Mouse (Mus musculus) layer of hippocampus, adult 2 months (tissue): ENCODE results near the gene Utrn. TPM values are rescaled to one million over a fixed set of nuclear protein-coding genes. Genes with fewer than 3 reads are reported as not detected.

Experiments used
- DNase-seq, 2 experiments: peaks; one replicate each; pipeline ENCODE4 v3.0.0; 2022; ENCODE audit warnings: low spot score in 2 of 2
- H3K27ac ChIP-seq: fragments of 200-600 bp; 2 replicates; pipeline ENCODE4 v1.8.1; 2022
- H3K4me3 ChIP-seq: fragments of 200-600 bp; 2 replicates; pipeline ENCODE4 v1.8.1; 2022; ENCODE audit warnings: mild to moderate bottlenecking
- CTCF ChIP-seq: fragments of 200-600 bp; conservative IDR thresholded peaks from 2 replicates; pipeline ENCODE4 v1.8.1; 2022; ENCODE audit warnings: antibody characterized with exemption, mild to moderate bottlenecking, moderate library complexity
- total RNA-seq, 2 experiments: library from RNA; stranded (reverse); gene quantifications; 2 replicates each; pipeline ENCODE4 v1.2.3; 2021

The Utrn gene
- total RNA-seq, 2 experiments from 2014 or later: 33.7 to 39.8 TPM

GRCm38 (mm10) chr10:12430399-12430798, 438.8 kb downstream of the Utrn start:
- TF ChIP-seq CTCF: no peak
- Histone ChIP-seq H3K4me3 (no peak overlapping the region), H3K27ac (no peak overlapping the region)
- DNase-seq: no peak

- no peak overlapping the region for H3K4me3 ChIP-seq
- H3K27ac ChIP-seq: no peak overlapping the region
- TF ChIP-seq CTCF: no peak
- DNase-seq: no peak
Observed at GRCm38 (mm10) chr10:12426866-12427265, 442.3 kb downstream of the Utrn start.

GRCm38 (mm10) chr10:12424944-12425343, 444.2 kb downstream of the Utrn start:
- no peak for DNase-seq
- Histone ChIP-seq H3K4me3 (no peak overlapping the region), H3K27ac (no peak overlapping the region)
- TF ChIP-seq CTCF: no peak

GRCm38 (mm10) chr10:12423994-12424725, 445.0 kb downstream of the Utrn start:
- Histone ChIP-seq H3K4me3 (no peak overlapping the region), H3K27ac (no peak overlapping the region)
- no peak for DNase-seq
- no peak for TF ChIP-seq CTCF

GRCm38 (mm10) chr10:12414967-12415366, 454.2 kb downstream of the Utrn start:
- no peak overlapping the region for H3K27ac ChIP-seq
- no peak overlapping the region for H3K4me3 ChIP-seq
- no peak for DNase-seq
- no peak for TF ChIP-seq CTCF

- Histone ChIP-seq H3K4me3 (no peak overlapping the region), H3K27ac (no peak overlapping the region)
- no peak for DNase-seq
- no peak for TF ChIP-seq CTCF
Observed at GRCm38 (mm10) chr10:12406338-12407110, 462.6 kb downstream of the Utrn start.

GRCm38 (mm10) chr10:12399450-12399849, 469.7 kb downstream of the Utrn start:
- Histone ChIP-seq H3K4me3 (no peak overlapping the region), H3K27ac (no peak overlapping the region)
- no peak for DNase-seq
- TF ChIP-seq CTCF: no peak

- Histone ChIP-seq H3K27ac (no peak overlapping the region), H3K4me3 (no peak overlapping the region)
- DNase-seq: no peak
- no peak for TF ChIP-seq CTCF
Observed at GRCm38 (mm10) chr10:12380139-12380538, 489.0 kb downstream of the Utrn start.

GRCm38 (mm10) chr10:12379123-12379522, 490.0 kb downstream of the Utrn start:
- Histone ChIP-seq H3K4me3 (no peak overlapping the region), H3K27ac (no peak overlapping the region)
- TF ChIP-seq CTCF: no peak
- DNase-seq: no peak

- no peak for TF ChIP-seq CTCF
- DNase-seq: no peak
- Histone ChIP-seq H3K4me3 (no peak overlapping the region), H3K27ac (no peak overlapping the region)
Observed at GRCm38 (mm10) chr10:12377727-12378126, 491.4 kb downstream of the Utrn start.

- no peak for TF ChIP-seq CTCF
- H3K27ac ChIP-seq: no peak overlapping the region
- H3K4me3 ChIP-seq: no peak overlapping the region
- DNase-seq: no peak
Observed at GRCm38 (mm10) chr10:12376015-12376414, 493.1 kb downstream of the Utrn start.

- no peak for DNase-seq
- Histone ChIP-seq H3K27ac (no peak overlapping the region), H3K4me3 (no peak overlapping the region)
- no peak for TF ChIP-seq CTCF
Observed at GRCm38 (mm10) chr10:12374741-12375140, 494.4 kb downstream of the Utrn start.

- no peak for DNase-seq
- no peak for TF ChIP-seq CTCF
- no peak overlapping the region for H3K27ac ChIP-seq
- no peak overlapping the region for H3K4me3 ChIP-seq
Observed at GRCm38 (mm10) chr10:12354556-12354955, 514.6 kb downstream of the Utrn start.

- DNase-seq: no peak
- TF ChIP-seq CTCF: no peak
- Histone ChIP-seq H3K4me3 (no peak overlapping the region), H3K27ac (no peak overlapping the region)
Observed at GRCm38 (mm10) chr10:12354106-12354505, 515.1 kb downstream of the Utrn start.
